Mouse (Mus musculus) gastrocnemius, postnatal 14 days (tissue): ENCODE measurements around the gene Fstl4. TPM values are rescaled to one million over a fixed set of nuclear protein-coding genes. Genes with fewer than 3 reads are reported as not detected.
"Not testable (repeated sequence)": the region's sequence is repeated elsewhere in the genome, so short reads cannot be mapped to it uniquely, and the experiment has no call there.

ENCODE experiments used
- DNase-seq: peaks from one replicate; pipeline ENCODE4 v3.0.0; 2021; ENCODE audit warnings: mixed read lengths
- intact Hi-C: fragments of 180-260 bp; cut with DNase I; formaldehyde crosslinking; loops from one replicate; pipeline ENCODE4 v1.15.1; 2025; ENCODE audit warnings: low total_unique reads
- total RNA-seq, 2 experiments: library from RNA; stranded (reverse); gene quantifications; 2 replicates each; pipeline ENCODE4 v1.2.3; 2021

Gene Fstl4
- total RNA-seq, 2 experiments from 2014 or later: 0.08 TPM; not detected in 1

GRCm38 (mm10) chr11:53156463-53156862 lies 392.0 kb downstream of the Fstl4 start:
- intact Hi-C loops: no loop called here
- DNase-seq: no peak

GRCm38 (mm10) chr11:53157621-53158259 lies 393.3 kb downstream of the Fstl4 start:
- intact Hi-C loops: no loop called here
- DNase-seq: no peak

GRCm38 (mm10) chr11:53162385-53162784 lies 398.0 kb downstream of the Fstl4 start:
- intact Hi-C loops: no loop called here
- no peak for DNase-seq

- no peak for DNase-seq
- intact Hi-C loops: no loop called here
Observed at GRCm38 (mm10) chr11:53166478-53166877, 402.0 kb downstream of the Fstl4 start.

- no peak for DNase-seq
- intact Hi-C loops: no loop called here
Observed at GRCm38 (mm10) chr11:53182177-53182852, 417.9 kb downstream of the Fstl4 start.

GRCm38 (mm10) chr11:53182858-53183257 lies 418.4 kb downstream of the Fstl4 start:
- intact Hi-C loops: no loop called here
- DNase-seq: peak; percentile 9

GRCm38 (mm10) chr11:53184046-53184445 lies 419.6 kb downstream of the Fstl4 start:
- intact Hi-C loops: no loop called here

GRCm38 (mm10) chr11:53184698-53185097 lies 420.3 kb downstream of the Fstl4 start:
- DNase-seq: no peak

More at GRCm38 (mm10) chr11:53184046-53184445, 419.6 kb downstream of the Fstl4 start:
- DNase-seq: no peak

GRCm38 (mm10) chr11:53187427-53188140 lies 423.1 kb downstream of the Fstl4 start:
- no peak for DNase-seq
- intact Hi-C loops: no loop called here

More at GRCm38 (mm10) chr11:53184698-53185097, 420.3 kb downstream of the Fstl4 start:
- intact Hi-C loops: no loop called here

- intact Hi-C loops: not testable (repeated sequence)
Observed at GRCm38 (mm10) chr11:53196551-53196950, 432.1 kb downstream of the Fstl4 start.

GRCm38 (mm10) chr11:53197111-53197510 lies 432.7 kb downstream of the Fstl4 start:
- no peak for DNase-seq
- intact Hi-C loops: no loop called here

More at GRCm38 (mm10) chr11:53196551-53196950, 432.1 kb downstream of the Fstl4 start:
- DNase-seq: not testable (repeated sequence)

GRCm38 (mm10) chr11:53202459-53203250 lies 438.2 kb downstream of the Fstl4 start:
- DNase-seq: no peak
- intact Hi-C loops: no loop called here

GRCm38 (mm10) chr11:53210876-53211275 lies 446.4 kb downstream of the Fstl4 start:
- intact Hi-C loops: no loop called here
- DNase-seq: no peak

GRCm38 (mm10) chr11:53229011-53229410 lies 464.6 kb downstream of the Fstl4 start:
- no peak for DNase-seq
- intact Hi-C loops: no loop called here

GRCm38 (mm10) chr11:53231836-53232235 lies 467.4 kb downstream of the Fstl4 start:
- no peak for DNase-seq
- intact Hi-C loops: no loop called here

- intact Hi-C loops: no loop called here
- DNase-seq: no peak
Observed at GRCm38 (mm10) chr11:53233590-53233989, 469.2 kb downstream of the Fstl4 start.
